Mouse (Mus musculus): Measurements from ENCODE around the gene Rad9b. TPM values are rescaled to one million over a fixed set of nuclear protein-coding genes. Genes with fewer than 3 reads are reported as not detected.
A peak's percentile ranks its signal among the peaks of the same experiment; 100 is the strongest.

Rad9b gene
- total and polyA plus RNA-seq, 3 experiments: 9.0 to 10.4 (median 10.3) TPM

GRCm38 (mm10) chr5:122285767-122286150 is 68.3 kb downstream of the Rad9b start:
- Histone ChIP-seq H3K36me3 (replicated peaks in 1 of 2; ENCODE audit: control insufficient read depth in 1 of 2, insufficient read depth in 1 of 2, low read length in 1 of 2) (peaks cover 0 to 32% of the 10 kb centered on the region in 2 experiments), H3K27ac (ENCODE audit: insufficient read depth, low read depth) (no peak overlapping the region), H3K27me3 (replicated peaks) (no peaks in the 10 kb centered on the region), H3K79me2 (replicated peaks; ENCODE audit: control insufficient read depth, extremely low read depth, insufficient read depth, poor library complexity, severe bottlenecking) (peaks cover 62% of the 10 kb centered on the region), H3K9me3 (replicated peaks; ENCODE audit: low read length) (no peaks in the 10 kb centered on the region), H3K9ac (ENCODE audit: insufficient read depth, low read depth) (peak overlapping the region; percentile 80), H3K4me1 (ENCODE audit: control insufficient read depth in 1 of 2, insufficient read depth in 2 of 2) (peaks cover 17 to 40% of the 10 kb centered on the region in 2 experiments), H3K4me3 (replicated peaks in 1 of 3; ENCODE audit: low read depth in 2 of 3, low read length in 2 of 3, poor library complexity in 1 of 3) (peak overlapping the region; percentile 87 to 96 (median 95)), H3K4me2 (ENCODE audit: insufficient read depth, low read depth, poor library complexity, severe bottlenecking) (peak overlapping the region; percentile 76)
- DNase-seq (ENCODE audit: extremely low read depth): no peak
- dilution Hi-C loops (cut with MboI; ENCODE audit: extremely low pct_ligation_motif_present, extremely low pct_unique_long_range_greater_than_20kb, low sequenced_read_pairs): no loop called here
- no peak for TF ChIP-seq MAZ (IDR thresholded peaks at IDR 0.05; ENCODE audit: low read depth, low read length)
- no peak for TF ChIP-seq EP300 (IDR thresholded peaks at IDR 0.05; ENCODE audit: low read length)
- peak; percentile 43; the same call in 1 of the 2 replicates for TF ChIP-seq IRF4 (IDR thresholded peaks at IDR 0.05; ENCODE audit: low read depth, low read length)
- no peak for TF ChIP-seq KAT2A (IDR thresholded peaks at IDR 0.05; ENCODE audit: insufficient replicate concordance, low read length)
- no peak for TF ChIP-seq ZMIZ1 (IDR thresholded peaks at IDR 0.05; ENCODE audit: low read depth, low read length)
- no peak for TF ChIP-seq CTCF (conservative IDR thresholded peaks at IDR 0.05 in 1 of 2, IDR thresholded peaks at IDR 0.05 in 1 of 2; ENCODE audit: low read depth in 2 of 2, low read length in 2 of 2)
- no peak; the same call in none of the 2 replicates for TF ChIP-seq MXI1 (IDR thresholded peaks at IDR 0.05; ENCODE audit: low read depth, low read length)
- 0 out of 2 replicates have a peak, but pooled peaks have one; percentile 31 for TF ChIP-seq SIN3A (IDR thresholded peaks at IDR 0.05; ENCODE audit: low read length)
- TF ChIP-seq CHD2 (IDR thresholded peaks at IDR 0.05; ENCODE audit: low read length): no peak
- TF ChIP-seq GABPA (IDR thresholded peaks at IDR 0.05; ENCODE audit: insufficient replicate concordance, low read depth, low read length): no peak
- TF ChIP-seq RCOR1 (conservative IDR thresholded peaks at IDR 0.05; ENCODE audit: low read depth, low read length): no peak
- in situ Hi-C loops (cut with MboI; ENCODE audit: low pct_ligation_motif_present, low pct_unique_long_range_greater_than_20kb, low sequenced_read_pairs): no loop called here

DNA sequence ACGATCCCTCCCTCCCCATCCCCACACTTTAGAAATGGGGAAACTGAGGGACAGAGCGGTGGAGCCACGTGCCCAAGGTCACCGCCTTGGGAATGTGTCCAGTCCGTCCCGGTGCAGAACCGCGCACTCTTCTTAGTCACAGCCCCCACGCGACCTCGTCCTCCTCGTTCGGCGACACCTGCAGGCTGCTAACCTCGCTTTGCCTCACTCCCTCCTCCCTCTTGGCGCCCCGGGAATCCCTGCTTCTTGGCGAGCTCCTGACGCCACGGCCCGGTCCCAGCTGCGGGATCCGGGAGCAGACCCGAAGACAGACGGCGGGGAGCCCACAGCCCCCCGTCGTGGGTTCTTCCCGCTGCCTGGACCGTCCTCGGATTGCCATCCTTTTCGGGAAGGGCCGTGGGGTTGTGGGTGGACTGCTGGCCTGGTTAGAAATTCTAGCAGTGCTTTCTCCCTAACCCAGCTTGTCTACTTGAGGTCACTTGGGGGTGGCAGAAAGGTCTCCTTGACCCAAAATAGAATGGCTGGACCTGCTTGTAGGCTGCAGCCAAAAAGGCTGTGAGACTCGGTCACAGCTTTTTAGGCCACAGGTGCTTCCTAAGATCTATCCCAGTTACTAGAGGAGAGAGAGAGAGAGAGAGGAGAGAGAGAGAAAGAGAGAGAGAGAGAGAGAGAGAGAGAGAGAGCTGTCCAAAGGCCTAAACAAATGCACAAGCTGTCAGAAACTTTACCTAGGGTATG is 68.8 kb downstream of the Rad9b start:
- no peak for DNase-seq (ENCODE audit: extremely low read depth)
- peak overlapping the region; percentile 5 for H3K27ac ChIP-seq (ENCODE audit: insufficient read depth, low read depth)
- dilution Hi-C loops (cut with MboI; ENCODE audit: extremely low pct_ligation_motif_present, extremely low pct_unique_long_range_greater_than_20kb, low sequenced_read_pairs): no loop called here

More for the DNA sequence above, 68.8 kb downstream of the Rad9b start:
- Histone ChIP-seq H3K79me2 (replicated peaks; ENCODE audit: control insufficient read depth, extremely low read depth, insufficient read depth, poor library complexity, severe bottlenecking) (peaks cover 57% of the 10 kb centered on the region), H3K4me2 (ENCODE audit: insufficient read depth, low read depth, poor library complexity, severe bottlenecking) (peak overlapping the region; percentile 76), H3K4me3 (replicated peaks in 1 of 3; ENCODE audit: low read depth in 2 of 3, low read length in 2 of 3, poor library complexity in 1 of 3) (peak overlapping the region; percentile 87 to 96 (median 95)), H3K36me3 (replicated peaks in 1 of 2; ENCODE audit: control insufficient read depth in 1 of 2, insufficient read depth in 1 of 2, low read length in 1 of 2) (peaks cover 0 to 29% of the 10 kb centered on the region in 2 experiments), H3K9me3 (replicated peaks; ENCODE audit: low read length) (no peaks in the 10 kb centered on the region), H3K27me3 (replicated peaks) (no peaks in the 10 kb centered on the region), H3K9ac (ENCODE audit: insufficient read depth, low read depth) (peak overlapping the region; percentile 80), H3K4me1 (ENCODE audit: control insufficient read depth in 1 of 2, insufficient read depth in 2 of 2) (peaks cover 17 to 40% of the 10 kb centered on the region in 2 experiments)
- in situ Hi-C loops (cut with MboI; ENCODE audit: low pct_ligation_motif_present, low pct_unique_long_range_greater_than_20kb, low sequenced_read_pairs): no loop called here
- TF ChIP-seq POLR2AphosphoS2 (IDR thresholded peaks at IDR 0.05; ENCODE audit: low read depth, low read length) (no peak), USF2 (conservative IDR thresholded peaks at IDR 0.05; ENCODE audit: low read depth, low read length) (no peak), ZMIZ1 (IDR thresholded peaks at IDR 0.05; ENCODE audit: low read depth, low read length) (no peak), BHLHE40 (IDR thresholded peaks at IDR 0.05; ENCODE audit: low read depth, low read length) (peak; percentile 33; the same call in 1 of the 2 replicates), MYC (IDR thresholded peaks at IDR 0.05; ENCODE audit: low read depth, low read length) (no peak), RAD21 (IDR thresholded peaks at IDR 0.05; ENCODE audit: low read depth, low read length) (no peak), NRF1 (IDR thresholded peaks at IDR 0.05; ENCODE audit: low read depth, low read length) (no peak), POLR2A (IDR thresholded peaks at IDR 0.05; ENCODE audit: low read depth, low read length) (no peak), MAFK (IDR thresholded peaks at IDR 0.05; ENCODE audit: insufficient replicate concordance, low read length) (no peak), CTCF (conservative IDR thresholded peaks at IDR 0.05 in 1 of 2, IDR thresholded peaks at IDR 0.05 in 1 of 2; ENCODE audit: low read depth in 2 of 2, low read length in 2 of 2) (peak in 1 of 2 experiments; percentile 34; a peak in 2 of 4 replicates), MAX (IDR thresholded peaks at IDR 0.05; ENCODE audit: low read length) (peak; percentile 33; the same call in 1 of the 2 replicates), USF1 (IDR thresholded peaks at IDR 0.05; ENCODE audit: low read depth, low read length) (no peak), MAZ (IDR thresholded peaks at IDR 0.05; ENCODE audit: low read depth, low read length) (no peak), SMC3 (IDR thresholded peaks at IDR 0.05; ENCODE audit: low read depth, low read length) (peak; percentile 11), KAT2A (IDR thresholded peaks at IDR 0.05; ENCODE audit: insufficient replicate concordance, low read length) (no peak), PAX5 (IDR thresholded peaks at IDR 0.05; ENCODE audit: low read length) (no peak), SIN3A (IDR thresholded peaks at IDR 0.05; ENCODE audit: low read length) (no peak; the same call in 1 of the 2 replicates), HCFC1 (IDR thresholded peaks at IDR 0.05; ENCODE audit: low read depth, low read length) (no peak), RCOR1 (conservative IDR thresholded peaks at IDR 0.05; ENCODE audit: low read depth, low read length) (no peak), EP300 (IDR thresholded peaks at IDR 0.05; ENCODE audit: low read length) (no peak), UBTF (IDR thresholded peaks at IDR 0.05; ENCODE audit: low read depth, low read length) (no peak; the same call in 1 of the 2 replicates), TCF12 (IDR thresholded peaks at IDR 0.05; ENCODE audit: low read depth, low read length) (peak; percentile 26; the same call in 1 of the 2 replicates), ETS1 (conservative IDR thresholded peaks at IDR 0.05; ENCODE audit: low read depth, low read length) (no peak), NELFE (IDR thresholded peaks at IDR 0.05; ENCODE audit: low read depth, low read length) (no peak), ZKSCAN1 (IDR thresholded peaks at IDR 0.05; ENCODE audit: borderline replicate concordance, low read depth, low read length) (no peak)
